Mouse (Mus musculus) bone marrow, adult 2 months (tissue): ENCODE data around the gene Srgn.

Experiments used
- CTCF ChIP-seq: fragments of 200-500 bp; IDR thresholded peaks from 2 replicates; pipeline ENCODE4 v1.5.1; 2011; ENCODE audit warnings: low read length, control low read depth; ENCODE audit not compliant: control insufficient read depth, insufficient read depth
- POLR2A ChIP-seq: fragments of 200-500 bp; IDR thresholded peaks from 2 replicates; pipeline ENCODE4 v1.6.1; 2011; ENCODE audit warnings: low read depth, mild to moderate bottlenecking, control low read depth, low read length, borderline replicate concordance; ENCODE audit not compliant: control insufficient read depth

- TF ChIP-seq CTCF (peak; percentile 29; the same call in 1 of the 2 replicates), POLR2A (no peak)
Measured at GRCm38 (mm10) chr10:62544316-62544715, 17.1 kb upstream of the Srgn start.
